Mouse (Mus musculus) kidney, adult 2 months (tissue): ENCODE measurements at regions not wholly inside any gene's neighbourhood (a gene's known extent, or its start where the extent isn't known, plus 50 kb on each side); places are given as distances from the start of the nearest gene placed in this dataset.

Experiments
- DNase-seq: peaks from one replicate; pipeline ENCODE4 v3.0.0; 2021
- H3K27ac ChIP-seq: fragments of 200-500 bp; 2 replicates; pipeline ENCODE4 v1.5.1; 2012; ENCODE audit warnings: low read depth, low read length, control low read depth, inconsistent platforms; ENCODE audit not compliant: insufficient read depth
- H3K27me3 ChIP-seq: fragments of 200-500 bp; replicated peaks from 2 replicates; pipeline ENCODE4 v1.6.1; 2012; ENCODE audit warnings: mild to moderate bottlenecking, moderate library complexity, low read length, inconsistent platforms; ENCODE audit not compliant: control insufficient read depth, insufficient read depth
- H3K36me3 ChIP-seq: fragments of 200-500 bp; 2 replicates; pipeline ENCODE4 v1.6.1; 2012; ENCODE audit warnings: mild to moderate bottlenecking, moderate library complexity, low read length, inconsistent platforms; ENCODE audit not compliant: control insufficient read depth, insufficient read depth
- H3K4me1 ChIP-seq: fragments of 200-500 bp; 2 replicates; pipeline ENCODE4 v1.6.1; 2011; ENCODE audit warnings: low read length; ENCODE audit not compliant: control insufficient read depth, insufficient read depth
- H3K4me3 ChIP-seq: fragments of 200-500 bp; 2 replicates; pipeline ENCODE4 v1.5.1; 2011; ENCODE audit warnings: mild to moderate bottlenecking, low read depth, low read length, control low read depth; ENCODE audit not compliant: insufficient read depth
- CTCF ChIP-seq: fragments of 200-500 bp; conservative IDR thresholded peaks from 2 replicates; pipeline ENCODE4 v1.5.1; 2011; ENCODE audit warnings: low read depth, mild to moderate bottlenecking, control low read depth, low read length, moderate library complexity, mixed read lengths; ENCODE audit not compliant: insufficient read depth, insufficient read length
- POLR2A ChIP-seq: fragments of 200-500 bp; IDR thresholded peaks from one replicate; pipeline ENCODE4 v1.6.1; 2011; ENCODE audit warnings: low read depth, low read length, control low read depth
- WGBS: fragments of 180-500 bp; shearing (Covaris S2); methylation state at CpG from one replicate; pipeline ENCODE4 v1.1.7; 2018; 5-methylcytosine and 5-hydroxymethylcytosine counted together

- Histone ChIP-seq H3K4me3 (no peak overlapping the region), H3K27ac (peak overlapping the region; percentile 67), H3K4me1 (no peaks in the 10 kb centered on the region), H3K36me3 (no peaks in the 10 kb centered on the region), H3K27me3 (no peaks in the 10 kb centered on the region)
- TF ChIP-seq POLR2A (no peak), CTCF (no peak)
- WGBS, result 69% methylated on average over 9 of the region's 9 CpGs
- DNase-seq, result peak; percentile 23
Measured at GRCm38 (mm10) chr1:61140870-61141591, 163.3 kb downstream of the Icos start.

DNA sequence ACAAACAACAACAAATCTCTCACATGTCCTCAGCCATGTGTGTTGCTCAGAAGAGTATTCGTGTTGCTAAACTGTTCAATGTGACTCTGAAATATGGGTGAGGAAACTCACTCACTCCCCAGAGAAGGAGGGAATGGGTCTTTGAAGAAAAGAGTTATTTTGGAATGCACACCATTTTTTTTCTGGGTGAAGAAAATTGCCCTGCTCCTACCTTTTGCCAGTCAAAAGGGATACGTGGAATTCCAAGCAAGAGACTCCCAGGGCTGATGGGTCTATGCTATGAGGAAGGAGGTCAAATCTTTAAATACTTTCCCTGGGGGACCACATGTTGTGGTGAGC lies 163.8 kb downstream of the Icos start:
- Histone ChIP-seq H3K4me3 (no peak overlapping the region), H3K27me3 (no peaks in the 10 kb centered on the region), H3K4me1 (no peaks in the 10 kb centered on the region), H3K27ac (peak overlapping the region; percentile 28; the same call in 1 of the 2 replicates), H3K36me3 (no peaks in the 10 kb centered on the region)
- TF ChIP-seq CTCF (no peak), POLR2A (no peak)
- DNase-seq, result no peak
- 60% methylated on average over 2 of the region's 2 CpGs for WGBS

GRCm38 (mm10) chr1:61141952-61142351 lies 164.2 kb downstream of the Icos start:
- TF ChIP-seq POLR2A (no peak), CTCF (no peak)
- no peaks in the 10 kb centered on the region for H3K27me3 ChIP-seq
- no peaks in the 10 kb centered on the region for H3K36me3 ChIP-seq
- peak overlapping the region; percentile 29; the same call in 1 of the 2 replicates for H3K27ac ChIP-seq
- WGBS, result 63% methylated on average over 9 of the region's 9 CpGs
- no peaks in the 10 kb centered on the region for H3K4me1 ChIP-seq
- peak; percentile 17 for DNase-seq
- no peak overlapping the region for H3K4me3 ChIP-seq

GRCm38 (mm10) chr1:61143030-61143753 lies 165.5 kb downstream of the Icos start:
- Histone ChIP-seq H3K4me3 (no peak overlapping the region), H3K4me1 (no peaks in the 10 kb centered on the region), H3K27me3 (no peaks in the 10 kb centered on the region), H3K27ac (no peak overlapping the region; the same call in 1 of the 2 replicates), H3K36me3 (no peaks in the 10 kb centered on the region)
- TF ChIP-seq CTCF (no peak), POLR2A (no peak)
- DNase-seq, result no peak
- WGBS, result 47% methylated on average over 14 of the region's 14 CpGs

- TF ChIP-seq CTCF (no peak), POLR2A (no peak)
- WGBS, result 73% methylated on average over 8 of the region's 8 CpGs
- Histone ChIP-seq H3K27me3 (no peaks in the 10 kb centered on the region), H3K36me3 (no peaks in the 10 kb centered on the region), H3K4me3 (no peak overlapping the region), H3K4me1 (no peaks in the 10 kb centered on the region), H3K27ac (no peak overlapping the region)
- DNase-seq, result no peak
Measured at GRCm38 (mm10) chr1:61143754-61144066, 166.0 kb downstream of the Icos start.

DNA sequence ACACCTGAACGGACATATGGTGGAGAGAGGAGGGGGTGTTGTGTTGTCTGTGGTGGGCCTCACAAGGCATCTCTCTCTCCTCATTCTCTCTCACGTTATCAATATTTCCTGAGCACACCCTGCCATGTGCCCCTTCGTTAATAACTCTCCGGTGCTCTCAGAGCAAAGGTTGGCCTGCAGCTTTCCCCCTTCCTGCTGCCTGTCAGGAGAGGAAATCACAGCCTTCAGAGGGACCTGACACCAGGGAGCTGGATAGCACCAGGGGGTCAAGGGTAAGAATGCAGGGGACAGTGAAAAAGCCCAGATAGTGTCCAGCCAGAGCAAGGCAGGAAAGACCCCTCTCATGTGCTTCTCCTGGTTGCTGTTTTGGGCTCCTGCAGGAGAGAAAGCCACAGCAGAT lies 167.3 kb downstream of the Icos start:
- Histone ChIP-seq H3K36me3 (no peaks in the 10 kb centered on the region), H3K27ac (no peak overlapping the region), H3K4me1 (no peaks in the 10 kb centered on the region), H3K4me3 (no peak overlapping the region), H3K27me3 (no peaks in the 10 kb centered on the region)
- 72% methylated on average over 4 of the region's 4 CpGs for WGBS
- TF ChIP-seq CTCF, result no peak
- TF ChIP-seq POLR2A, result no peak
- DNase-seq, result peak; percentile 5

DNA sequence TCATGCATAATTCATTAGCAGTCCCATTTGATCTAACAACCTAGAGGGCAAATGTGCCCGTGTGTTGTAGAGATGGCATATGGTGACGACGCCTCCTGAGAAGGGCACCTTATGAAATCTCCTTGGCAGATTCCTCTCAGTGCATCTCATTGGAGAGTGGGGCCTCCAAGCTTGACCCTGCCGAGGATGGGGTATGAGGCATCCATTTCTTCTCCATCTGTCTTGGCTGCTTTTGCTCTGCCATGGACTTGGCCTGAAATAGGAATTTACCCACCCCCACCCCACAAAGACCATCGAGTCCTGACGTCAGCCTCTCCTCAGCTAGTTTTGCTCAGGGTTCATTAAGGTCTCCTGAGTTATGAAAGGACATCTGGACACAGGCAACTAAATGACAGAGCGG lies 167.8 kb downstream of the Icos start:
- Histone ChIP-seq H3K4me3 (no peak overlapping the region), H3K27ac (no peak overlapping the region), H3K4me1 (no peaks in the 10 kb centered on the region), H3K27me3 (no peaks in the 10 kb centered on the region), H3K36me3 (no peaks in the 10 kb centered on the region)
- no peak for DNase-seq
- TF ChIP-seq POLR2A (no peak), CTCF (no peak)
- 73% methylated on average over 7 of the region's 7 CpGs for WGBS
